Mouse (Mus musculus): ENCODE results near the gene Serp2. TPM values are rescaled to one million over a fixed set of nuclear protein-coding genes. Genes with fewer than 3 reads are reported as not detected.

Serp2 gene
- total and polyA plus RNA-seq, 2 experiments from 2014 or later: 199 to 271 TPM

DNA sequence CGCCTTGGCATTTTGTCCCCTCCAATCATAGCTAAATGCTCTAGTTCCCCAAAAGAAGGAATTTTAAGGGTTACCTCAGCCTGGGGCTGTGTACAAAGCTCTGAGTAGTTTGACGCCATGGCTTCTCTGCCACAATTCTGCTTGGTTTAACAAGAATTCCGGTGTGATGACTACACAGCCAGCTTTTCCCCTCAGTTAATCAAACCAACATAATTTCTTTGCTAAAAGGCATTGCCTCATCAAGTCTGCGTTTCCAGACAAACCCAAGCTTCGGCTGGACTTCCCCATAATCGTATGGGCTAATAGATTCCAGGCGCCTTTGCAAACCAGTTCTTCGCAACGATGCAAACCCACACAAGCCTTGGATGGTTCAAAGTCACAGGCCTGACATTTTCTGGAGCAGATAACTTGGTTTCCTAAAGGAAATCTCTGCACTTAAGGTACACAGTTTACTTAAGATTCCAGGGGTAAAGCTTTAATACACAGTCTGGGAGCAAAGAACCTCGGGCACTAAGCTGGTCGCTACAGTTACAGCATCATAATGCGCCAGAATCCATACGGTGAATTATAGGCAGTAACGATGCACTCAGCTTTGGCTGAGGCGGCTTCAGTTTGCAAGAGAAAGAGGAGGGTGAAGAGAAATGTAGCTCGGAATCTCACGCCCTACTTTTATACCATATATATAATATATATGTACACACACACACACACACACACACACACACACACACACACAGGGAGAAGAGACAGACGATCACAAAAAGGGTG, 1.2 kb downstream of the Serp2 start:
- H3K4me3 ChIP-seq (ENCODE audit: low read depth, low read length): peak overlapping the region; percentile 65
- WGBS: 39% methylated on average over 18 of the region's 18 CpGs

DNA sequence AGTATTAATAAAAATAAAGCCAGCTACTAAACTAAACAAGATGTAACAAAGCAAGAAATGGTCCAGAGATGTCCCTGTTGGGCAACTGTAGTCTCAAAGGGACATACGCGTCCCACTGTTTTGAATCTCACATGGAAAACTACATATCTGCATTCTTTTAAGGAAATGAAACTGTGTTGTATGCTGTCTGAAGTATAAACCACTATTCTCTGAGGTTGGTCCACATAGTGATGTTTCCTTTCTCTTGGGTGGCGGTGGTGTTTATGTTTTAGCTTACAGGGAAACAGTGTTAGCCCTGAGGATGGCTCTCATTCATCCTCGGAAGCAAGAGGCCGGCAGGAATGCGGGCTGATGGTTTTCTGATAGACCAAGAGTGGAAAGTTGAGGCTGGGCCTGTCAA, 12.6 kb downstream of the Serp2 start:
- H3K4me2 ChIP-seq (ENCODE audit: low read depth, low read length, poor library complexity, severe bottlenecking): no peak overlapping the region
- H3K36me3 ChIP-seq (ENCODE audit: insufficient read depth, low read length): peaks cover 5% of the 10 kb centered on the region; the same call in 1 of the 2 replicates
- H3K27me3 ChIP-seq (ENCODE audit: insufficient read depth, low read length): no peaks in the 10 kb centered on the region
- TF ChIP-seq CTCF (IDR thresholded peaks at IDR 0.05): no peak
- H3K27ac ChIP-seq (ENCODE audit: low read depth, low read length): no peak overlapping the region
- H3K4me1 ChIP-seq (ENCODE audit: insufficient read depth, low read length): no peaks in the 10 kb centered on the region
- ATAC-seq (ENCODE audit: low FRiP score) (no peak), DNase-seq (ENCODE audit: low spot score) (no peak)
- no peaks in the 10 kb centered on the region for H3K9me3 ChIP-seq (ENCODE audit: low read length)
- H3K9ac ChIP-seq (replicated peaks; ENCODE audit: low read length, poor library complexity, severe bottlenecking): no peak overlapping the region
- WGBS: 88% methylated on average over 6 of the region's 6 CpGs
- H3K4me3 ChIP-seq (ENCODE audit: low read depth, low read length): no peak overlapping the region

More for the DNA sequence above, 1.2 kb downstream of the Serp2 start:
- Histone ChIP-seq H3K4me1 (ENCODE audit: insufficient read depth, low read length) (peaks cover 14% of the 10 kb centered on the region; the same call in 1 of the 2 replicates), H3K36me3 (ENCODE audit: insufficient read depth, low read length) (no peaks in the 10 kb centered on the region), H3K27me3 (ENCODE audit: insufficient read depth, low read length) (no peaks in the 10 kb centered on the region), H3K4me2 (ENCODE audit: low read depth, low read length, poor library complexity, severe bottlenecking) (peak overlapping the region; percentile 83), H3K9ac (replicated peaks; ENCODE audit: low read length, poor library complexity, severe bottlenecking) (peak overlapping the region; percentile 86), H3K27ac (ENCODE audit: low read depth, low read length) (peak overlapping the region; percentile 93), H3K9me3 (ENCODE audit: low read length) (no peaks in the 10 kb centered on the region)
- TF ChIP-seq CTCF (IDR thresholded peaks at IDR 0.05): no peak
- DNase-seq (ENCODE audit: low spot score) (peak; percentile 52), ATAC-seq (ENCODE audit: low FRiP score) (no peak; the same call in 1 of the 2 replicates)

GRCm38 (mm10) chr14:76541341-76541740, 15.3 kb downstream of the Serp2 start:
- Histone ChIP-seq H3K36me3 (ENCODE audit: insufficient read depth, low read length) (peaks cover 5% of the 10 kb centered on the region; the same call in 1 of the 2 replicates), H3K27ac (ENCODE audit: low read depth, low read length) (no peak overlapping the region), H3K9ac (replicated peaks; ENCODE audit: low read length, poor library complexity, severe bottlenecking) (no peak overlapping the region), H3K4me2 (ENCODE audit: low read depth, low read length, poor library complexity, severe bottlenecking) (no peak overlapping the region), H3K4me1 (ENCODE audit: insufficient read depth, low read length) (no peaks in the 10 kb centered on the region), H3K4me3 (ENCODE audit: low read depth, low read length) (no peak overlapping the region), H3K27me3 (ENCODE audit: insufficient read depth, low read length) (no peaks in the 10 kb centered on the region), H3K9me3 (ENCODE audit: low read length) (no peaks in the 10 kb centered on the region)
- ATAC-seq (ENCODE audit: low FRiP score) (no peak), DNase-seq (ENCODE audit: low spot score) (no peak)
- TF ChIP-seq CTCF (IDR thresholded peaks at IDR 0.05): no peak
- WGBS: 87% methylated on average over 2 of the region's 2 CpGs

- 93% methylated on average over 5 of the region's 5 CpGs for WGBS
- DNase-seq (ENCODE audit: low spot score) (no peak), ATAC-seq (ENCODE audit: low FRiP score) (no peak)
- Histone ChIP-seq H3K27me3 (ENCODE audit: insufficient read depth, low read length) (no peaks in the 10 kb centered on the region), H3K27ac (ENCODE audit: low read depth, low read length) (no peak overlapping the region), H3K4me1 (ENCODE audit: insufficient read depth, low read length) (no peaks in the 10 kb centered on the region), H3K4me3 (ENCODE audit: low read depth, low read length) (no peak overlapping the region), H3K36me3 (ENCODE audit: insufficient read depth, low read length) (peaks cover 5% of the 10 kb centered on the region; the same call in 1 of the 2 replicates), H3K4me2 (ENCODE audit: low read depth, low read length, poor library complexity, severe bottlenecking) (no peak overlapping the region), H3K9ac (replicated peaks; ENCODE audit: low read length, poor library complexity, severe bottlenecking) (no peak overlapping the region), H3K9me3 (ENCODE audit: low read length) (no peaks in the 10 kb centered on the region)
- TF ChIP-seq CTCF (IDR thresholded peaks at IDR 0.05): no peak
Measured at GRCm38 (mm10) chr14:76540005-76540670, 16.6 kb downstream of the Serp2 start.

- Histone ChIP-seq H3K4me3 (ENCODE audit: low read depth, low read length) (no peak overlapping the region), H3K36me3 (ENCODE audit: insufficient read depth, low read length) (peaks cover 5% of the 10 kb centered on the region; the same call in 1 of the 2 replicates), H3K9ac (replicated peaks; ENCODE audit: low read length, poor library complexity, severe bottlenecking) (no peak overlapping the region), H3K4me2 (ENCODE audit: low read depth, low read length, poor library complexity, severe bottlenecking) (no peak overlapping the region), H3K9me3 (ENCODE audit: low read length) (no peaks in the 10 kb centered on the region), H3K4me1 (ENCODE audit: insufficient read depth, low read length) (0 out of 2 replicates have a peak, but pooled peaks cover 3% of the 10 kb centered on the region), H3K27me3 (ENCODE audit: insufficient read depth, low read length) (no peaks in the 10 kb centered on the region), H3K27ac (ENCODE audit: low read depth, low read length) (no peak overlapping the region)
- TF ChIP-seq CTCF (IDR thresholded peaks at IDR 0.05): no peak
- 34% methylated on average over 6 of the region's 6 CpGs for WGBS
- ATAC-seq (ENCODE audit: low FRiP score) (no peak), DNase-seq (ENCODE audit: low spot score) (no peak)
Measured at GRCm38 (mm10) chr14:76536921-76537320, 19.8 kb downstream of the Serp2 start.

- TF ChIP-seq CTCF (IDR thresholded peaks at IDR 0.05): no peak
- no peak for ATAC-seq (ENCODE audit: low FRiP score)
Measured at GRCm38 (mm10) chr14:76535096-76535495, 21.6 kb downstream of the Serp2 start.

More at GRCm38 (mm10) chr14:76535096-76535495, 21.6 kb downstream of the Serp2 start:
- no peaks in the 10 kb centered on the region for H3K9me3 ChIP-seq (ENCODE audit: low read length)
- no peak overlapping the region for H3K4me3 ChIP-seq (ENCODE audit: low read depth, low read length)
- no peak overlapping the region for H3K27ac ChIP-seq (ENCODE audit: low read depth, low read length)
- H3K27me3 ChIP-seq (ENCODE audit: insufficient read depth, low read length): no peaks in the 10 kb centered on the region
- no peak for DNase-seq (ENCODE audit: low spot score)
- no peak overlapping the region for H3K4me2 ChIP-seq (ENCODE audit: low read depth, low read length, poor library complexity, severe bottlenecking)
- peaks cover 10% of the 10 kb centered on the region; the same call in 1 of the 2 replicates for H3K36me3 ChIP-seq (ENCODE audit: insufficient read depth, low read length)
- no peak overlapping the region for H3K9ac ChIP-seq (replicated peaks; ENCODE audit: low read length, poor library complexity, severe bottlenecking)
- 0 out of 2 replicates have a peak, but pooled peaks cover 3% of the 10 kb centered on the region for H3K4me1 ChIP-seq (ENCODE audit: insufficient read depth, low read length)
- 96% methylated on average over 1 of the region's 1 CpGs for WGBS

All from midbrain, postnatal 0 days (tissue).